Mouse (Mus musculus) kidney, embryonic 16.5 days (tissue): ENCODE measurements at regions not wholly inside any gene's neighbourhood (a gene's known extent, or its start where the extent isn't known, plus 50 kb on each side); places are given as distances from the start of the nearest gene placed in this dataset.

ENCODE experiments used
- ATAC-seq: fragments of 200-750 bp; cut with Nextera tagmentation; 2 replicates; pipeline ENCODE4 v1.8.0; 2017; ENCODE audit warnings: moderate TSS enrichment; ENCODE audit not compliant: low FRiP score, low TSS enrichment
- H3K27ac ChIP-seq: fragments of 300-500 bp; sonication (generic); 2 replicates; pipeline ENCODE4 v1.5.1; 2014; ENCODE audit warnings: low read length
- H3K27me3 ChIP-seq: fragments of 300-500 bp; sonication (generic); 2 replicates; pipeline ENCODE4 v1.6.1; 2014; ENCODE audit warnings: low read length, control low read depth, mixed read lengths; ENCODE audit not compliant: insufficient read depth
- H3K36me3 ChIP-seq: fragments of 300-500 bp; sonication (generic); 2 replicates; pipeline ENCODE4 v1.6.1; 2014; ENCODE audit warnings: low read length, control low read depth, mixed read lengths; ENCODE audit not compliant: insufficient read depth
- H3K4me1 ChIP-seq: fragments of 300-500 bp; sonication (generic); 2 replicates; pipeline ENCODE4 v1.6.1; 2014; ENCODE audit warnings: low read length, control low read depth, mixed read lengths; ENCODE audit not compliant: insufficient read depth
- H3K4me2 ChIP-seq: fragments of 300-500 bp; sonication (generic); replicated peaks from 2 replicates; pipeline ENCODE4 v1.6.1; 2014; ENCODE audit warnings: low read depth, low read length
- H3K4me3 ChIP-seq: fragments of 300-500 bp; sonication (generic); 2 replicates; pipeline ENCODE4 v1.5.1; 2014; ENCODE audit warnings: mild to moderate bottlenecking, low read length
- H3K9ac ChIP-seq: fragments of 300-500 bp; sonication (generic); replicated peaks from 2 replicates; pipeline ENCODE4 v1.6.1; 2014; ENCODE audit warnings: low read length
- H3K9me3 ChIP-seq: fragments of 300-500 bp; sonication (generic); 2 replicates; pipeline ENCODE4 v1.6.1; 2016; ENCODE audit warnings: low read length, control low read depth
- WGBS: fragments of 180-500 bp; shearing (Covaris S2); extraction: QIAGEN DNeasy Blood & Tissue Kit; methylation state at CpG from one replicate; pipeline ENCODE4 v1.1.7; 2014; 5-methylcytosine and 5-hydroxymethylcytosine counted together

DNA sequence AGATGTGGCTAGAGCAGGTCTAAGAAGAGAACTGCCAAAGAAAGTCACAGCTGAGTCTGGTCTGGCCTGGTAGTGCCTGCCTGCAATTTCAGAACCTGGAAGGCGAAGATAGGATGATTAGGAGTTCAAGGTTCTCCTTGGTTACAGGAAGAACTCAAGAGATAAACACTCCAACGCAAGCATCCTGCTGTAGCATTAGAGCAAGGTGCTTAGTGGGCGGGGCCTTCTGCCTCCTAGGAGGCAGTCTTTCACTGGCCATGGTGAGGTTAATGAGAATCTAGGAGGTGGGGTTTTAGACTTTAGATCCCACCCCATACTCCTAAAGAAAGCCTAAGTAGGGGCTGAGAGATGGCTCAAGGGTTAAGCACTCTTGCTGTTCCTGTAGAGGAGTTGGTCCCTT lies 120.8 kb downstream of the Gm10260 start:
- Histone ChIP-seq H3K4me3 (no peak overlapping the region), H3K4me2 (no peak overlapping the region), H3K27me3 (no peaks in the 10 kb centered on the region), H3K4me1 (no peaks in the 10 kb centered on the region), H3K36me3 (no peaks in the 10 kb centered on the region), H3K9me3 (no peaks in the 10 kb centered on the region; the same call in 1 of the 2 replicates), H3K27ac (no peak overlapping the region), H3K9ac (no peak overlapping the region)
- WGBS = 76% methylated on average over 3 of the region's 3 CpGs
- ATAC-seq = no peak

DNA sequence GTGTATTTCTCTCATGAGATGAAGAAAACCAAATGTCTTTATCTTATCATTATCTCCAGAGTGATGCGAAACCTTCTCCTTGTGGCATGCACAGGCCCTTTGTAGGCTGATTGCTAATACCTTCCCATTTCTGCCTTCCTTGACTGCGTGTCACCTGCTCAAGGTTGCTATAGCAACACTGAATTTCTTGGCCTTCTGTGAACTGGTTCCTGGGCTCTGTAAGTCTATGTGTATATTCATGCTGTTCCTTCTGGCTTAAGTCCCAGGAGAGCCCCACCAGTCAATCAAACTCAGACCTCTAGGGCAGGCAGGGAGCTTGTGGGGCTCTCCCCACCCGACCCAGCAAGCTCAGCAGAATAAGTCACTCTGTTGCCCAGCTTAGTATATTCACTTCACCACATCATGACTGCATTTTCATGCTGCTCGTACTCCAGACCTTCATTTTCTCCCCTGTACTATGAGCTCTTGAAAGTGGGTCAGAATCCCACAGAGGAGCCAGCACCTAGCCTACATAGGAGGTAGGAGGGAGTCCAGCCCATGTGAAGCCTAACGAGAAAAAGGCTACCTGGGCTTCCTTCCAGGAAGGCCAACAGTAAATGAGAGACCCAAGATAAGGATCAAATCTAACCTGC lies 121.9 kb downstream of the Gm10260 start:
- Histone ChIP-seq H3K4me3 (no peak overlapping the region), H3K27ac (0 out of 2 replicates have a peak overlapping the region, but pooled peaks have one; percentile 8), H3K4me2 (no peak overlapping the region), H3K36me3 (no peaks in the 10 kb centered on the region), H3K27me3 (no peaks in the 10 kb centered on the region), H3K4me1 (no peaks in the 10 kb centered on the region), H3K9ac (no peak overlapping the region), H3K9me3 (no peaks in the 10 kb centered on the region; the same call in 1 of the 2 replicates)
- ATAC-seq = peak; percentile 6; the same call in 1 of the 2 replicates
- 72% methylated on average over 5 of the region's 5 CpGs for WGBS

DNA sequence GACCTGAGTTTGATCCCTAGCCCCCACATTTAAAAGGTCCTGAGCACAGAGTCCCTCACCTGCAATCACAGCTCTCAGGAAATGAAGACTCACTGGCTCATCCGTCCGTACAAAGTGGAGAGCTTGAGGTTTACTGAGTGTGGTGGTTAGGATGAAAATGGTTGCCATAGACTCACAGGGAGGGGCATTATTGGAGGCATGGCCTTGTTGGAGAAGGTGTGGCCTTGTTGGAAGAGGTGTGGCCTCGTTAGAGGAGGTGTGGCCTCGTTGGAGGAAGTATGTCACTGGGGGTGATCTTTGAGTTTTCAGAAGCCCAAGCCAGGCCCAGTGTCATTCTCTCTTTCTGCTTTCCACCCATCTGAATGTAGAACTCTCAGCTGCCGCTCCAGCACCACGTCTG lies 122.9 kb downstream of the Gm10260 start:
- Histone ChIP-seq H3K4me3 (no peak overlapping the region), H3K27ac (no peak overlapping the region), H3K9me3 (no peaks in the 10 kb centered on the region), H3K27me3 (no peaks in the 10 kb centered on the region), H3K4me1 (no peaks in the 10 kb centered on the region), H3K4me2 (no peak overlapping the region), H3K36me3 (no peaks in the 10 kb centered on the region), H3K9ac (no peak overlapping the region)
- ATAC-seq = no peak
- 90% methylated on average over 6 of the region's 6 CpGs for WGBS

GRCm38 (mm10) chr13:97634041-97634788 lies 126.2 kb downstream of the Gm10260 start:
- no peaks in the 10 kb centered on the region for H3K36me3 ChIP-seq
- no peak overlapping the region for H3K9ac ChIP-seq
- no peaks in the 10 kb centered on the region for H3K4me1 ChIP-seq
- no peaks in the 10 kb centered on the region for H3K9me3 ChIP-seq
- no peaks in the 10 kb centered on the region for H3K27me3 ChIP-seq
- no peak; the same call in 1 of the 2 replicates for ATAC-seq
- no peak overlapping the region for H3K4me2 ChIP-seq
- 79% methylated on average over 8 of the region's 8 CpGs for WGBS
- H3K27ac ChIP-seq = no peak overlapping the region
- no peak overlapping the region for H3K4me3 ChIP-seq

DNA sequence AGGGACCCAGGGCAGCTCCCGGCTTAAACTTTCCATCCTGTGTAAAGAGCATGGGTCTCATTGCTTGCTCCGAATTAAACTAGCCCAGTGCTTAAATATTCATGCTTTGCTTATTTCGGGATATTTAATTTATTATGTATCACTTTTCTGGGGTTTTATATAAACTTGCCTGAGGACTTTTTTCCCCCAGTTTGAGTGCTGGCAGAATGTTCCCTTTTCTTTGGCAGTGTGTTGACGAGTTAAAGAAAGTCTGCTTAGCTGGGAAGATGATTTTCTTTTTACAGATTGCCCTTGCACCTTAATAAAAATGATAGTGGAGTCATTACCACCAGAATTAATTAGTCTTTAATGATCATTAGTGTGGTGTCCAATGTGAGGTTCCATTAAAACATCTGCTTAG lies 126.9 kb downstream of the Gm10260 start:
- Histone ChIP-seq H3K4me3 (no peak overlapping the region), H3K9me3 (no peaks in the 10 kb centered on the region), H3K27me3 (no peaks in the 10 kb centered on the region), H3K27ac (no peak overlapping the region), H3K4me1 (no peaks in the 10 kb centered on the region), H3K9ac (no peak overlapping the region), H3K4me2 (no peak overlapping the region), H3K36me3 (no peaks in the 10 kb centered on the region)
- ATAC-seq = no peak
- WGBS = 89% methylated on average over 4 of the region's 4 CpGs

- Histone ChIP-seq H3K27me3 (no peaks in the 10 kb centered on the region), H3K36me3 (no peaks in the 10 kb centered on the region), H3K27ac (no peak overlapping the region), H3K4me2 (no peak overlapping the region), H3K4me3 (no peak overlapping the region), H3K9ac (no peak overlapping the region), H3K9me3 (no peaks in the 10 kb centered on the region), H3K4me1 (no peaks in the 10 kb centered on the region)
- 85% methylated on average over 13 of the region's 13 CpGs for WGBS
- ATAC-seq = no peak
These were observed 128.5 kb downstream of the Gm10260 start for GRCm38 (mm10) chr13:97631872-97632402.

DNA sequence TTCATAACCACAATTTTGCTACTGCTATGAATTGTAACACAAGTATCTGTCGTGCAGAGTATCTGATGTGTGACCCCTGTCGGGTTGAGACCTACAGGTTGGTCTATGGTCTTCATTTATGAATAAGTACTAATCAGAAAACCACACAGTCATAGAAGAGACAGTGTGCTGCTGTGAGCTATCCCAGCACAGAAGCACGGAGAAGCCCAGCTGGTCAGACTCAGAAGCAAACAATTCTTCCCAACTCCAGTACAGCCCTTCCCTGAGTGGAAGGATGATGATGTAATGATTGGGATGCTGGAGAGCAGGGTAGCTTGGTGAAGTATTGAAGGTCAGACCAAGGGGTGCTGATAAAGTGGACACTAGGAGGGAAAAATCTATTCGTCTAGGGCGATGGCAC lies 129.5 kb downstream of the Gm10260 start:
- no peak overlapping the region for H3K4me3 ChIP-seq
- no peaks in the 10 kb centered on the region for H3K9me3 ChIP-seq
- no peaks in the 10 kb centered on the region for H3K4me1 ChIP-seq
- no peak overlapping the region for H3K4me2 ChIP-seq
- no peak overlapping the region for H3K9ac ChIP-seq
- no peaks in the 10 kb centered on the region for H3K36me3 ChIP-seq
- ATAC-seq = no peak
- H3K27ac ChIP-seq = no peak overlapping the region
- WGBS = 89% methylated on average over 5 of the region's 5 CpGs
- H3K27me3 ChIP-seq = no peaks in the 10 kb centered on the region

DNA sequence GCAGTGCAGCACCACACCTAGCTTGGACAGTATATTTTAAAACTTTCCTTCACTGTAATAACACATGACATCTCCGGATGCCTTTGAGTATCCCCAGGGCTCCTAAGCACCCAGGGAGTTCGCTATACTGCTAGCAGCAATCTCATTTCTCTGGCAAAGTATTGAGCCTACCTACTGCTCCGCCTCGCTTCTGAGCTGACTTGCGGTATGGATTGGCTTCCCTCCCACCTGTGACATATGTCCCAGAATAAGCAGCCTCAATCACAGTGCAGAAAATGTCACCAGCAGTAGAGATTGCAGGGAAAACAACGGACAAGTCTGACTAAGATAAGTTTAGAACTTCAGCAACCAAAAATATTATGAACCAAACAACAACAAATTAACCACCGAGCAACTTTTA lies 131.8 kb downstream of the Gm10260 start:
- H3K9ac ChIP-seq = no peak overlapping the region
- ATAC-seq = no peak
- no peaks in the 10 kb centered on the region for H3K9me3 ChIP-seq
- no peak overlapping the region for H3K27ac ChIP-seq
- 90% methylated on average over 7 of the region's 7 CpGs for WGBS
- H3K4me1 ChIP-seq = no peaks in the 10 kb centered on the region
- H3K27me3 ChIP-seq = no peaks in the 10 kb centered on the region
- H3K4me2 ChIP-seq = no peak overlapping the region
- H3K4me3 ChIP-seq = no peak overlapping the region
- no peaks in the 10 kb centered on the region for H3K36me3 ChIP-seq

GRCm38 (mm10) chr13:97627247-97627646 lies 133.2 kb downstream of the Gm10260 start:
- Histone ChIP-seq H3K9ac (no peak overlapping the region), H3K4me2 (no peak overlapping the region), H3K27ac (no peak overlapping the region), H3K36me3 (no peaks in the 10 kb centered on the region), H3K4me1 (no peaks in the 10 kb centered on the region), H3K9me3 (no peaks in the 10 kb centered on the region), H3K27me3 (no peaks in the 10 kb centered on the region), H3K4me3 (no peak overlapping the region)
- ATAC-seq = no peak
- 83% methylated on average over 10 of the region's 10 CpGs for WGBS

DNA sequence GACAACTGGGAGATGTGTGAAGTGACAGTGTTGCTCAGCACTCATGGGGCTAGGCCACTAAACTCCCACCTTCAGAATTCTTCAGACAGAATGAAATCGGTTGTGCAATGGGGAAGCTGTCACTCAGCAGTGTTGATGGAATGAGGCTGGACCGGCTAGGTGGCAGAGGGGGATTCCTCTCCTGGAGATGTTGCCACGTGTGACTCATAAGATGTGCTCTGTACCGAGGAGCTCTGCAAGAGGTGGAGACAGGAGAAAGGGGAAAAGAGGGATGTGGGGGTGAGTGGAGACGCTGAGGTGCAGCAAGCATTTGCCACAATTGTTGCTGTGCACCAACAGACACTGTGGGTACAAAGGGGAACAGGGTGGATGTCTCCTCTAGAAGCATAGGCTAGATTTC lies 133.6 kb downstream of the Gm10260 start:
- H3K4me1 ChIP-seq = no peaks in the 10 kb centered on the region

More for the DNA sequence above, 133.6 kb downstream of the Gm10260 start:
- Histone ChIP-seq H3K27ac (no peak overlapping the region), H3K9me3 (no peaks in the 10 kb centered on the region), H3K36me3 (no peaks in the 10 kb centered on the region), H3K9ac (no peak overlapping the region), H3K27me3 (no peaks in the 10 kb centered on the region), H3K4me3 (no peak overlapping the region), H3K4me2 (no peak overlapping the region)
- no peak for ATAC-seq
- 58% methylated on average over 5 of the region's 5 CpGs for WGBS
